Mouse (Mus musculus): Measurements from ENCODE around the gene Ucn2.

- TF ChIP-seq GATA1 (IDR thresholded peaks at IDR 0.05; ENCODE audit: borderline replicate concordance, low read length): no peak
- TF ChIP-seq FLI1 (IDR thresholded peaks at IDR 0.05; ENCODE audit: low read length): no peak
Measured at GRCm38 (mm10) chr9:108949231-108949966, 36.4 kb upstream of the Ucn2 start.

Measured in megakaryocyte, embryonic 14.5 days (primary cell).